Mouse (Mus musculus) embryo, embryonic 11 days (tissue): ENCODE measurements around the gene Gabrg3.

Source experiments
- DNase-seq: peaks from one replicate; pipeline ENCODE4 v3.0.0-alpha.2; 2015

The Gabrg3 gene

DNA sequence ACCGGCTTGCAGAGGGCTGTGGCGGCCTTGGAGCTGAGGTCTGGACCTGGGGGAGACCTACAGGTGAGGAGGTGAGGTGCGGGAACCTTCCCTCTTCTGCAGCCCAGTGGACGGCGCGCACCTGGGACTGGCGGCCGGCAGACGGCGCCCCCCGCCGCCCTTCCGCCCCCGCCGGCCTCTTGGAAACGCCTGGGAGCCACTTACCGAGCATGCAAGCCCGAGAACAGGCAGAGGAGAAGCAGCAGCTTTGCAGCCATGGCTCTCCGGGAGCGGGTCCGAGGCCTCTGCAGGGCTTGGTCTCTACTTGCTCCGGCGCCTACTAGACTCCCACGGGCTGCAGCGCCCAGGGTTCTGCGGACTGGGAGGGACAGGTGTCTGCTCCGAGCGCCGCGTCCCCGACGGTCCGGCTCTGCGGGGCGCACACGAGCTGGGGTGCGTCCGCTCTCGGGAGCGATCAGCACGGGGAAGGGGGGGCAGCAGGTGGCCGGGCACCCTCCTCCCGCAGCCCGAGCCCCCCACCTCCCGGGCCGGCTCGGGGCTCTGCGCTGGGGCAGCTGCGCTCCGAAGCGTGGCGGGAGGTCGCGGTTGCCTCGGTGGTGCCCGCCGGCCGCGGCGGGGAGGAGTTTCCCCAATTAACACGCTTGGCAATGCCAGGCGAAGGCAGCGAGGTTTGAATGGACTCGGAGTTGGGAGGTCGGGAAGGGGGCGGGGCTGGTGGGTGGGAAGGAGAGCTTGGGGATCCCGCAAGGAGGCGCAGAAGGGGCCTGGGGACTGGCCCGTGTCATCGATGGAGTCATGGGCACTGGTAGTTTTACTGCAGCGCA is at the start of gene Gabrg3:
Gabrg3 (minus strand) TSS at position 672 of the 824 bp plus-strand sequence.
- peak; percentile 56 for DNase-seq

- no peak for DNase-seq
These were observed 35.7 kb upstream of the Gabrg3 start for GRCm38 (mm10) chr7:57422675-57423074.

DNA sequence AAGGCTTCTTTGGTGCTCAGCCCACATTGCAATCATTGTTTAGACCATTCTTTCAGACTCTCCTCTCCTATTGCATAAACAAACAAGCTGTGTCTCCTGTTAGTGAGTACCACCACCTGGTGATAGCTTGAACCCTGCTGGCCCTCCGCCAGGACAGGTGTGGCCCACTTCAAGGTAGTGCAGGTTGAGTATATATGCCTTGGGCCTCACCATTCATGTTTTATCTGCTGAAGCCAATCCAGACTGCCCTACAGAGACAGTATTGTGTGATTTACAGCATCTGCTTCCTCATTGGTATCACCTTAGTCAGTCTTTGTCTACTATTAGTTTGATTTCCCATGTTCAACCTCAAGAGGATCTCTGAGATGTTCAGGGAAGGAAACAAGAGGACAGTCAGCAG is 34.1 kb upstream of the Gabrg3 start:
- no peak for DNase-seq

GRCm38 (mm10) chr7:57419392-57419791 is 32.4 kb upstream of the Gabrg3 start, which contains the start of gene Gabrb3:
Gene Gabrb3, plus strand, starts transcription at chr7:57419692.
- DNase-seq: no peak

DNA sequence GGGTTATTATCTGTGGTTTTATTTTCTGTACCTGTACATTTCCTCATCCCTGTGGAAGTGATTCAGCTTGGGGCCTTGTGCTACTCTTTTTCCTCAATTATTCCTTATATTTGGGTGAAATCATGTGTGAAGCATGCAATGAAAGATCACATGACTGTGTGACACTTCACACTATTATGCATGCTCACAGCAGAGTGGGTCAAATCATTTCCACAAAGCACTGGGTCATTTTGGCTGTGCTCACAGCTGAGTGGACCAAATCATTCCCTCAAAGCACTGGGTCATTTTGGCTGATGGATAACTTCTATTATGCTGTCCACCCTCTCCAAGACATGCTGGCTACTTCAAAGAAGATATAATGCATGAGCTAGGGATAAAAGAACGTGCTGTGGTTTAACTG is 25.9 kb upstream of the Gabrg3 start:
- DNase-seq: no peak

DNA sequence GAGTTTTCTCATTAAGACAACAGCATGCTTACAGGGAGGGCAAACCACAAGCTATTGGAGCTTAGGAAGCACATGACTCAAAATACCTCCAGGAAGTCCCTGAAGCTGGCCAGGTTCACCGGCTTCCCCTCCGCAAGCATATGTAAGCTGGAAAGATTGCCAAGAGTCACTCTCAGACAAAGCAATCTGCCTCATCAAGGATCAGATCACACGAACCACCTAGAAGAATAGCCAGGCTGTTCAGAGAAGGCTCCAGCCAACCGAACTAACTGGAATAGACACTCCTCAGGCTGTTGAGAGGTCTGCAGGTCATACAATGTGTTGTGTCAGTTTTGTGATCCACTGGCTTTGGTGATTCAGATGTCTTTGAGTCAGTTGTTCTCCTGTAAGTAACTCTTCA is 24.2 kb upstream of the Gabrg3 start:
- no peak for DNase-seq

GRCm38 (mm10) chr7:57393551-57393950 is 6.6 kb upstream of the Gabrg3 start:
- DNase-seq: no peak

DNA sequence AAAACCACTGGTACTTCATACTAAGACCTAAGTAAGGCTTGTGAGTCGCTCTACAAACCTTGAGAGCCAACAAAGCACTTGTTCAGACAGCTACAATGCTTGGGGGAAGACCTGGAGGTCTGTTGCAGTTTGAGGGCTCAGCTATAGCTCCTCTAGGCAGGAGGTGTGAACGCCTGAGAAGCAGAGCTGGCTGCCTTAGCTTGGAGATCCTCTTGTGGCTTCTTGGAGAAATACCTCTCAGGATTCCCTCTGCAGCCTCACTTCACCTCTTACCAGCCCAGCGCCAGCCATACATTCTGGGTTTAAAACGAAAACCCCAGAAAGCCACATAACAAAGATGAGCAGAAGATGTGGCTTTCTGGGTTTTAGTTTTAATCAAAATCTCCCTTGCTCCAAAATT is 3.1 kb upstream of the Gabrg3 start:
- DNase-seq: no peak

DNA sequence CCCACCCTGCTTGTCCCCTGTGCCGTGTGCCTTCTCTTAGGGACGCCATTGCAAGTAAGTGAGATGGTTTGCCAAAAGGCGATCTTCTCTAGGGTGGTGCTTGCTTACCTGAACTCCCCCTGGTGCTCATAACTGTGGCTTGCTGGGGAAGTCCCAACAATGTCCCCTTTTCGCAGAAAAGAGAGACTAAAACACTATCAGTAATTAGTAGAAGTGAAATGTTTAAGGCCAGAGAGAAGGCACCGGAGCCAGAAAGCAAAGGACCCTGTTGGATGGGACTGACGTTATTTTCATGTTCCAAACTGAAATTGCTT is 310 bp upstream of the Gabrg3 start:
- no peak for DNase-seq

DNA sequence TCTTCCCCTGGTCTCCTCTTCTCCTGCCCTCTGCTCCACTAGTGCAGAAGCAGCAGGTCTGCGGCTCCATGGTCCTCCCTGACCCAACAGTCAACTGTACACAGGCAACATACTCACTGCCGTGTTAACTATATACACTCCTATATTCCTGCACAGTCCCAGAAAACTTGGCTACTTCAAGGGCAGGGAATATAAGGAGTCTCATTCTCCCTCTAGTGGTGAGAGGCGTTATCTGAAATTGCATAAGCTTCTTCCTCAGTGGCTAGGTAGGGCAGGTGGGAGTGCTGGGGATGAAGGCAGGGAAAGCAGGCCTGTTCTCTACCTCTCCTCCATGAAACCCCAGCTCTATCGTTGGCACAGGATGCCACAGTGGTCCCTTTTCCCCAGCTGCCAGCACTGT is 2.9 kb downstream of the Gabrg3 start:
- DNase-seq: peak; percentile 77

GRCm38 (mm10) chr7:57366013-57366390 is 21.0 kb downstream of the Gabrg3 start:
- DNase-seq: no peak

GRCm38 (mm10) chr7:57365134-57366012 is 21.6 kb downstream of the Gabrg3 start:
- DNase-seq: no peak

DNA sequence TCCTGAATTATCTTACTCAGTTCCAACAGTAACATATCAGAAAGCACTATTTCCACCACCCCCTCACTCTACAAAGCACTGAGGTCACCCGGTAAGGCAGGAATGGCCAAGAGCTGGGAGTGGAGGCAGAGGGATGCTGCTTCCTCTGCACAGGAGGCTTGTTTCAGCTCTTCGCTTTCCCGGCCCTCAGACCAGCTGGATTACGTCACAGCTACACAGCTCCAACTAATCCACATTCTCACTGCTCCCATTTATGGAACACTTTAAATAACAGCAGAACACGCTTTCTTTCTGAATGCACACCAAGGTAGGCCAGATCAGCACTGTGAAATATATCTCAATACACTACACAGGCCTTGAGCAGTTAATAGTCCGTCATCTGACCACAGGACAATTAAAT is 23.2 kb downstream of the Gabrg3 start:
- no peak for DNase-seq

GRCm38 (mm10) chr7:57357871-57358540 is 29.0 kb downstream of the Gabrg3 start:
- DNase-seq: no peak

GRCm38 (mm10) chr7:57356565-57357301 is 30.3 kb downstream of the Gabrg3 start:
- DNase-seq: no peak

DNA sequence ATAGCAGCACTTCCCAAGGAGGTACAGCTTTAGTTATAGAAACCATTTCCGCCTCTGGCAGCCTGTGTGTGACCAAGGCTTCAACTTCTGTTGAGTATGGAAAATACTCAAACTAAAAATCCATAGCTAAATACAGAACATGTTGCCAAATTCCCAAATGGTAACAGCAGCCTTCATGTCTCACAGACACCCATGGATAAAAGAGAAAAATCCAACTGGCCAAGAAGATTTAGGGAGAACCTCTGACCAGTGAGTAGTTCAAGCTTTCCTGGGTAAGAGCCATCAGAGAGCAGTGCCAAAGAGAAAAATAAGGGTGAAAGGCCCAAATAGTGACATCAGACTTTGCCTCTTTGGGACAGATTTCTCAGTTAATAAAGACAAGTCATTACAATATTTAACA is 38.2 kb downstream of the Gabrg3 start:
- DNase-seq: no peak

- no peak for DNase-seq
These were observed 45.1 kb downstream of the Gabrg3 start for GRCm38 (mm10) chr7:57341910-57342309.

GRCm38 (mm10) chr7:57331211-57331610 is 55.8 kb downstream of the Gabrg3 start:
- DNase-seq: no peak

DNA sequence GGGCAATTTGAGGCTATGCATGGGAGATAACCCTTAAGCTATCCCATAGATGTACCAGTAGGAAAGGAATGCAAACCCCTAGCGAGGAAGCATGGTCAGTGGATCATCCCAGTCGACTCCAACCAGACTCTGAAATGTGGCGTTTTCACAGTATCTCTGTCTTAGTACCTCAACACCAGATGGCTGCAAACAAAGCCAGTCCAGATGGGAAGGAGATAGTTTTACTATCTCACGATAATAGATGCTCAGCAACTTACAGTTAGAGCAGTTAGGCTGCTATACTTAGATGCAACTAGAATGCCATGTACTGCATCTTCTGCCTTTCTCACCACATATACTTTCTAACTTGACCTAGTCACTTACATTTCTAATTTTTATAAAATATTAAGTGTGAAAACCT is 56.7 kb downstream of the Gabrg3 start:
- DNase-seq: no peak

DNA sequence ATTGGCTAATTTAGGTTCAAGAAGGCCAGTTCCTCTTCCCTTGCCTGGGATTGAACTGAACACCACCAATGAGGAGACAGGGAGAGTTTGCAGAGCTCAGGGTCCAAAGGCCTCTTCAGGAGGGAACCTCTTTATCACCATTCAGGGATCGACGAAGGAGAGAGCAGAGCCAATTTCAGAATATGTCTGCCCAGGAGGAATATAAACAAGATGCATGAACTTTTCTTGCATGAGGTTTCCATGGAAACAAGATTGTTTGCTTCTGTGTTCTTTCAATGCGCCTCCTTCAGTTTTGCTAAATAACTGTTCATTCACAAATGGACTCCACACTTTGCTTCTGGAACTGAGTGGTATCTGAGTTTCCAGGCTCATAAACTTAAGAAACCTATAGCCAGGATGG is 62.5 kb downstream of the Gabrg3 start:
- DNase-seq: no peak

DNA sequence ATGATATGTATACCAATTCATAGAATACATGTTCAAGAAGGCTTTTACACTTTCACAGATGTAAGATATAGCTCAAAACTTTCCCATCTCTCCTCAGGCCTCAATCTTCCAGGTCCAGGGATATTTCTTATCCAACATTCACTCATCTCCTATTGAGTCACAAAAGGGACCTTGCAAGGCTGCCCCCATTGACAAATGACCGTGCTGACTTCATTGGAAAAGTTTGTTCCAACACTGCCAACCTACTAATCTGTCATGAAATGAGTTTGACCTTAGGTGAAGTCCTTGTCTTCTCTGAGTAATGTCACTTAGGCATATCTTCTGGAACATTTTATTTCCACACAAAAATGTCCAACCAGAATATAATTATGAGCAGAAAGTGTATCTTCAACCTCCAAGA is 64.9 kb downstream of the Gabrg3 start:
- no peak for DNase-seq

- DNase-seq: no peak
These were observed 72.0 kb downstream of the Gabrg3 start for GRCm38 (mm10) chr7:57314971-57315370.

GRCm38 (mm10) chr7:57312018-57312417 is 75.0 kb downstream of the Gabrg3 start:
- DNase-seq: no peak
